ENCODE assay signal across 8 mouse cellular contexts in genomic region chr8:126721621-126722020, GRCm38 (mm10).
DNase-seq lines count a peak whose midpoint lies in the region; ATAC-seq and TF ChIP-seq lines count a peak whose summit lies in the region.
"Had no signal": no experiment of that assay in that cellular context is flagged by ENCODE, and none has a peak within 500 bp of the region (broad histone marks: within the 10 kb centered on the region; RNA-seq: fewer than 3 reads in every experiment).

No protein-coding gene starts in this region.

- no peak overlapping the region for H3K27ac ChIP-seq in midbrain, embryonic 11.5 days (ENCODE audit: low read depth, low read length)
- no peak overlapping the region for H3K27ac ChIP-seq in midbrain, embryonic 15.5 days
- no peak overlapping the region for H3K27ac ChIP-seq in hindbrain, embryonic 15.5 days (replicated peaks)
- no peak overlapping the region for H3K27ac ChIP-seq in thymus, adult 2 months (ENCODE audit: control insufficient read depth, insufficient read depth, low read length)
- no peak overlapping the region for H3K27ac ChIP-seq in forebrain, embryonic 11.5 days (ENCODE audit: low read depth, low read length)
- H3K27ac ChIP-seq: midbrain, embryonic 12.5 days had no signal

- TF ChIP-seq CTCF in thymus, adult 2 months (IDR thresholded peaks at IDR 0.05; ENCODE audit: borderline replicate concordance, control insufficient read depth, extremely low read depth, insufficient read depth, low read length, poor library complexity): no peak

- no peak overlapping the region for H3K4me2 ChIP-seq in midbrain, embryonic 11.5 days
- no peak overlapping the region for H3K4me2 ChIP-seq in midbrain, embryonic 15.5 days
- no peak overlapping the region for H3K4me2 ChIP-seq in hindbrain, embryonic 15.5 days
- no peak overlapping the region for H3K4me2 ChIP-seq in forebrain, embryonic 11.5 days (ENCODE audit: low read depth, low read length, severe bottlenecking)
- H3K4me2 ChIP-seq: midbrain, embryonic 12.5 days had no signal

- H3K27me3 ChIP-seq in midbrain, embryonic 11.5 days (ENCODE audit: control insufficient read depth, insufficient read depth, low read length): no peaks in the 10 kb centered on the region
- no peaks in the 10 kb centered on the region for H3K27me3 ChIP-seq in midbrain, embryonic 15.5 days (replicated peaks)
- no peaks in the 10 kb centered on the region for H3K27me3 ChIP-seq in hindbrain, embryonic 15.5 days
- H3K27me3 ChIP-seq in thymus, adult 2 months (ENCODE audit: control insufficient read depth, insufficient read depth, low read length): no peaks in the 10 kb centered on the region
- H3K27me3 ChIP-seq in forebrain, embryonic 11.5 days (ENCODE audit: control insufficient read depth, insufficient read depth, low read length): no peaks in the 10 kb centered on the region
- H3K27me3 ChIP-seq: midbrain, embryonic 12.5 days had no signal

- WGBS in midbrain, embryonic 11.5 days: 76% methylated on average over 10 of the region's 10 CpGs
- WGBS in midbrain, embryonic 15.5 days: 57% methylated on average over 10 of the region's 10 CpGs
- 42% methylated on average over 10 of the region's 10 CpGs for WGBS in hindbrain, embryonic 15.5 days
- 8% methylated on average over 10 of the region's 10 CpGs for WGBS in thymus, adult 2 months
- WGBS in forebrain, embryonic 11.5 days: 89% methylated on average over 10 of the region's 10 CpGs

- H3K4me3 ChIP-seq in midbrain, embryonic 11.5 days (ENCODE audit: low read depth, low read length): no peak overlapping the region
- no peak overlapping the region for H3K4me3 ChIP-seq in midbrain, embryonic 15.5 days
- H3K4me3 ChIP-seq in hindbrain, embryonic 15.5 days: no peak overlapping the region
- H3K4me3 ChIP-seq in thymus, adult 2 months (ENCODE audit: control insufficient read depth, insufficient read depth, low read length): no peak overlapping the region
- no peak overlapping the region for H3K4me3 ChIP-seq in forebrain, embryonic 11.5 days (ENCODE audit: low read depth, low read length)
- H3K4me3 ChIP-seq: midbrain, embryonic 12.5 days had no signal

- H3K9ac ChIP-seq in midbrain, embryonic 11.5 days (ENCODE audit: low read length): no peak overlapping the region
- no peak overlapping the region for H3K9ac ChIP-seq in midbrain, embryonic 15.5 days
- H3K9ac ChIP-seq in hindbrain, embryonic 15.5 days: no peak overlapping the region
- no peak overlapping the region for H3K9ac ChIP-seq in forebrain, embryonic 11.5 days (ENCODE audit: low read length)
- H3K9ac ChIP-seq: midbrain, embryonic 12.5 days had no signal

- no peaks in the 10 kb centered on the region; the same call in 1 of the 2 replicates for H3K9me3 ChIP-seq in midbrain, embryonic 11.5 days (ENCODE audit: control insufficient read depth, low read length)
- H3K9me3 ChIP-seq in midbrain, embryonic 15.5 days: no peaks in the 10 kb centered on the region
- no peaks in the 10 kb centered on the region for H3K9me3 ChIP-seq in hindbrain, embryonic 15.5 days
- H3K9me3 ChIP-seq in forebrain, embryonic 11.5 days (ENCODE audit: control insufficient read depth, low read length): no peaks in the 10 kb centered on the region
- H3K9me3 ChIP-seq: midbrain, embryonic 12.5 days had no signal

- TF ChIP-seq POLR2A in thymus, adult 2 months (IDR thresholded peaks at IDR 0.05; ENCODE audit: control insufficient read depth, extremely low read depth, insufficient read depth, low read length, poor library complexity): no peak

- DNase-seq in midbrain, embryonic 11.5 days (ENCODE audit: low spot score, missing footprints): peak; percentile 76
- DNase-seq in embryo, embryonic 10.5 days (ENCODE audit: low spot score): peak; percentile 38
- peak; percentile 56 for DNase-seq in lung, postnatal 25 days (ENCODE audit: low spot score)
- DNase-seq in thymus, adult 2 months: peak; percentile 45
- no peak for DNase-seq in forebrain, embryonic 11.5 days (ENCODE audit: low spot score)

- no peaks in the 10 kb centered on the region for H3K36me3 ChIP-seq in midbrain, embryonic 11.5 days (ENCODE audit: control insufficient read depth, insufficient read depth, low read length)
- no peaks in the 10 kb centered on the region for H3K36me3 ChIP-seq in midbrain, embryonic 15.5 days (replicated peaks)
- no peaks in the 10 kb centered on the region for H3K36me3 ChIP-seq in hindbrain, embryonic 15.5 days
- H3K36me3 ChIP-seq in thymus, adult 2 months (ENCODE audit: control insufficient read depth, insufficient read depth, low read length): no peaks in the 10 kb centered on the region
- H3K36me3 ChIP-seq in forebrain, embryonic 11.5 days (ENCODE audit: control insufficient read depth, insufficient read depth, low read length): no peaks in the 10 kb centered on the region
- H3K36me3 ChIP-seq: midbrain, embryonic 12.5 days had no signal

- H3K4me1 ChIP-seq in midbrain, embryonic 11.5 days (ENCODE audit: control insufficient read depth, insufficient read depth, low read length): 0 out of 2 replicates have a peak, but pooled peaks cover 2% of the 10 kb centered on the region
- H3K4me1 ChIP-seq in midbrain, embryonic 15.5 days: 0 out of 2 replicates have a peak, but pooled peaks cover 4% of the 10 kb centered on the region
- H3K4me1 ChIP-seq in hindbrain, embryonic 15.5 days (replicated peaks): peaks cover 7% of the 10 kb centered on the region; the same call in 1 of the 2 replicates
- H3K4me1 ChIP-seq in thymus, adult 2 months (replicated peaks; ENCODE audit: control insufficient read depth, insufficient read depth, low read length): peaks cover 23% of the 10 kb centered on the region
- H3K4me1 ChIP-seq in forebrain, embryonic 11.5 days (replicated peaks; ENCODE audit: control insufficient read depth, insufficient read depth, low read length): no peaks in the 10 kb centered on the region
- H3K4me1 ChIP-seq: midbrain, embryonic 12.5 days had no signal

- no peak for ATAC-seq in midbrain, embryonic 11.5 days (ENCODE audit: low FRiP score)
- ATAC-seq in midbrain, embryonic 15.5 days (replicated peaks): no peak
- ATAC-seq in hindbrain, embryonic 15.5 days (ENCODE audit: low FRiP score, low read depth): peak; percentile 19; the same call in 1 of the 2 replicates
- ATAC-seq in forebrain, embryonic 11.5 days (replicated peaks; ENCODE audit: low FRiP score): no peak
